Mouse (Mus musculus) liver, adult 2 months (tissue): ENCODE measurements around the gene Map2k1. TPM values are rescaled to one million over a fixed set of nuclear protein-coding genes. Genes with fewer than 3 reads are reported as not detected.

Experiments used
- DNase-seq: peaks from one replicate; pipeline ENCODE4 v3.0.0-alpha.2; 2011; ENCODE audit warnings: low read depth, low spot score; ENCODE audit errors: extremely low read depth
- H3K27ac ChIP-seq: fragments of 200-500 bp; replicated peaks from 2 replicates; pipeline ENCODE4 v1.5.1; 2012; ENCODE audit warnings: low read depth, mild to moderate bottlenecking, control low read depth, inconsistent platforms, low read length; ENCODE audit not compliant: insufficient read depth
- H3K27me3 ChIP-seq: fragments of 200-500 bp; 2 replicates; pipeline ENCODE4 v1.6.1; 2012; ENCODE audit warnings: mild to moderate bottlenecking, moderate library complexity, low read length, inconsistent platforms; ENCODE audit not compliant: control insufficient read depth, insufficient read depth
- H3K36me3 ChIP-seq: fragments of 200-500 bp; 2 replicates; pipeline ENCODE4 v1.6.1; 2012; ENCODE audit warnings: low read length, inconsistent platforms; ENCODE audit not compliant: control insufficient read depth, insufficient read depth
- H3K4me1 ChIP-seq: fragments of 200-500 bp; 2 replicates; pipeline ENCODE4 v1.6.1; 2011; ENCODE audit warnings: low read length; ENCODE audit not compliant: control insufficient read depth, insufficient read depth
- H3K4me3 ChIP-seq: fragments of 200-500 bp; 2 replicates; pipeline ENCODE4 v1.5.1; 2011; ENCODE audit warnings: low read depth, mild to moderate bottlenecking, control low read depth, low read length, moderate library complexity; ENCODE audit not compliant: insufficient read depth
- H3K79me2 ChIP-seq: fragments of 200-500 bp; 2 replicates; pipeline ENCODE4 v1.6.1; 2012; ENCODE audit warnings: inconsistent platforms, mild to moderate bottlenecking, low read length, moderate library complexity; ENCODE audit not compliant: control insufficient read depth, insufficient read depth
- H3K9ac ChIP-seq: fragments of 200-500 bp; 2 replicates; pipeline ENCODE4 v1.6.1; 2012; ENCODE audit warnings: low read depth, mild to moderate bottlenecking, control low read depth, inconsistent platforms, low read length
- CTCF ChIP-seq: fragments of 200-500 bp; IDR thresholded peaks from 2 replicates; pipeline ENCODE4 v1.5.1; 2011; ENCODE audit warnings: low read depth, low read length, control low read depth
- POLR2A ChIP-seq: fragments of 200-500 bp; IDR thresholded peaks from 2 replicates; pipeline ENCODE4 v1.6.1; 2011; ENCODE audit warnings: low read length, control low read depth; ENCODE audit not compliant: insufficient read depth; ENCODE audit errors: extremely low read depth
- WGBS: fragments of 180-500 bp; shearing (Covaris S2); methylation state at CpG from one replicate; pipeline ENCODE4 v1.1.7; 2018; 5-methylcytosine and 5-hydroxymethylcytosine counted together
- polyA plus RNA-seq: library from polyadenylated mRNA; depleted of rRNA; stranded (reverse); fragments of >200 nt; gene quantifications from 2 replicates; pipeline ENCODE4 v1.2.3, GENCODE M21; 2012
- total RNA-seq: library from RNA; depleted of rRNA; stranded (reverse); fragments of >200 nt; gene quantifications from 2 replicates; pipeline ENCODE4 v1.2.3, GENCODE M21; 2014

Gene Map2k1
- total and polyA plus RNA-seq, 2 experiments = 26.8 to 34.7 TPM

GRCm38 (mm10) chr9:64222098-64222497 lies 31.3 kb downstream of the Map2k1 start:
- H3K4me3 ChIP-seq = no peak overlapping the region
- TF ChIP-seq POLR2A (no peak), CTCF (no peak)
- H3K27me3 ChIP-seq = no peaks in the 10 kb centered on the region
- H3K9ac ChIP-seq = no peak overlapping the region
- DNase-seq = no peak
- peaks cover 2% of the 10 kb centered on the region; the same call in 1 of the 2 replicates for H3K4me1 ChIP-seq
- H3K27ac ChIP-seq = no peak overlapping the region
- 97% methylated on average over 2 of the region's 2 CpGs for WGBS
- no peaks in the 10 kb centered on the region for H3K36me3 ChIP-seq
- H3K79me2 ChIP-seq = peaks cover 34% of the 10 kb centered on the region

GRCm38 (mm10) chr9:64221480-64221879 lies 32.0 kb downstream of the Map2k1 start:
- DNase-seq = no peak
- peaks cover 34% of the 10 kb centered on the region for H3K79me2 ChIP-seq
- no peak overlapping the region for H3K4me3 ChIP-seq
- WGBS = 78% methylated on average over 4 of the region's 4 CpGs
- H3K27ac ChIP-seq = no peak overlapping the region
- TF ChIP-seq CTCF = no peak
- TF ChIP-seq POLR2A = no peak
- no peaks in the 10 kb centered on the region for H3K36me3 ChIP-seq
- peaks cover 2% of the 10 kb centered on the region for H3K4me1 ChIP-seq
- no peak overlapping the region for H3K9ac ChIP-seq
- H3K27me3 ChIP-seq = no peaks in the 10 kb centered on the region

GRCm38 (mm10) chr9:64220603-64221002 lies 32.8 kb downstream of the Map2k1 start:
- 68% methylated on average over 1 of the region's 1 CpGs for WGBS
- peaks cover 34% of the 10 kb centered on the region for H3K79me2 ChIP-seq
- H3K9ac ChIP-seq = no peak overlapping the region
- peaks cover 2% of the 10 kb centered on the region for H3K4me1 ChIP-seq
- no peaks in the 10 kb centered on the region for H3K27me3 ChIP-seq
- no peaks in the 10 kb centered on the region for H3K36me3 ChIP-seq
- H3K4me3 ChIP-seq = no peak overlapping the region
- TF ChIP-seq POLR2A = no peak
- TF ChIP-seq CTCF = no peak
- no peak for DNase-seq
- H3K27ac ChIP-seq = no peak overlapping the region

GRCm38 (mm10) chr9:64219772-64220420 lies 33.5 kb downstream of the Map2k1 start:
- Histone ChIP-seq H3K4me1 (peaks cover 2% of the 10 kb centered on the region), H3K79me2 (peaks cover 34% of the 10 kb centered on the region), H3K36me3 (no peaks in the 10 kb centered on the region), H3K27me3 (no peaks in the 10 kb centered on the region), H3K9ac (no peak overlapping the region), H3K4me3 (no peak overlapping the region), H3K27ac (no peak overlapping the region)
- no peak for DNase-seq
- 96% methylated on average over 10 of the region's 10 CpGs for WGBS
- TF ChIP-seq CTCF (no peak), POLR2A (no peak)

DNA sequence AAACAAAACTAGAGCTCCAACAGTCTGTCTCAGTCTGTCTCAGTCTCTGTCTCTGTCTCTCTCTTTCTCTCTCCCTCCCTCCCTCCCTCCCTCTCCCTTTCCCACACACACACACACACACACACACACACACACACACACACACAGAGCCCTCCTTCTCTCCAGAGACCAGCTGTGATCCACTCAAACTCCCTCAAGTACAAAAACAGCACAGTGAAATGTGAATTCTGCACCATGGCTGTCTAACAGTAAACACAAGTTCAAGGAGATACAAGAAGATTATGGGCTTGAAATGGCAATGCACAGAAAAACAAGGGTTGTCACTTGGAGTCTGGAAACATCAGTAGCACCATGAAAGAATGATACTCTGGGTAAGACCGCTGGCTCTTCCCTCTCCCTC lies 34.1 kb downstream of the Map2k1 start:
- Histone ChIP-seq H3K79me2 (peaks cover 37% of the 10 kb centered on the region), H3K27ac (no peak overlapping the region), H3K27me3 (no peaks in the 10 kb centered on the region), H3K4me3 (no peak overlapping the region), H3K9ac (no peak overlapping the region), H3K4me1 (peaks cover 2% of the 10 kb centered on the region), H3K36me3 (0 out of 2 replicates have a peak, but pooled peaks cover 2% of the 10 kb centered on the region)
- TF ChIP-seq CTCF = no peak
- no peak for TF ChIP-seq POLR2A
- DNase-seq = no peak
- 97% methylated on average over 1 of the region's 1 CpGs for WGBS

- TF ChIP-seq CTCF = no peak
- TF ChIP-seq POLR2A = no peak
Observed at GRCm38 (mm10) chr9:64217887-64218286, 35.5 kb downstream of the Map2k1 start.

More at GRCm38 (mm10) chr9:64217887-64218286, 35.5 kb downstream of the Map2k1 start:
- Histone ChIP-seq H3K79me2 (peaks cover 28% of the 10 kb centered on the region), H3K36me3 (peaks cover 11% of the 10 kb centered on the region), H3K27me3 (no peaks in the 10 kb centered on the region), H3K27ac (no peak overlapping the region), H3K4me3 (no peak overlapping the region), H3K4me1 (peaks cover 2% of the 10 kb centered on the region), H3K9ac (no peak overlapping the region)
- DNase-seq = no peak
